Mouse (Mus musculus) embryonic fibroblast, embryonic 13.5 days (primary cell): ENCODE measurements around the gene Jam3.

Experiments used
- CTCF ChIP-seq: IDR thresholded peaks from 2 replicates; pipeline ENCODE4 v1.5.1; 2011; ENCODE audit warnings: mild to moderate bottlenecking, control low read depth, low read length, moderate library complexity, borderline replicate concordance; ENCODE audit not compliant: insufficient read depth
- POLR2A ChIP-seq: IDR thresholded peaks from 2 replicates; pipeline ENCODE4 v1.6.1; 2011; ENCODE audit warnings: low read depth, mild to moderate bottlenecking, control low read depth, low read length, moderate library complexity

- TF ChIP-seq CTCF (0 out of 2 replicates have a peak, but pooled peaks have one; percentile 8), POLR2A (no peak)
These were observed 25.3 kb upstream of the Jam3 start for GRCm38 (mm10) chr9:27180492-27180891.
